Mouse (Mus musculus): ENCODE measurements around the gene Zfhx3.

DNA sequence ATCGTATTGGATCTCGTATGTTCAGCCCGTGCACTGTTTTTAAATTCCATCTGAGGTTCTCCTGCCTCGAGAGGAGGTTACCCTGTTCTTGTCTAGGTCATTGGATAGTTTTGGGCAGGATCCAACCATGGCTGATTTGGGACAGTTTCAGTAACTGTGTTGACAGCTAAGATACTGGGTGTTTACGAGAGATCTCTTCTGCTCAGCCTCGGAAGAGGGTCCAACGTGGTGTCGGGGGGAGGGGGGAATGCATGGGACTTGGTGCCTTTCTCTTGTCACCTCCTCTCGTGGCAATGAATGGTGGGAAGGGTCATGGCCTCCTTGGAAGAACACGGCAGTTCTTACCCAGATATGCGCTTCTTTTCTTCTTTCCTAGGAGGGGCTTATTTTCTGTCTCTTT, 892.7 kb downstream of the Zfhx3 start:
- TF ChIP-seq POLR2A (IDR thresholded peaks at IDR 0.05; ENCODE audit: extremely low read depth, insufficient read depth, low read length) (no peak), CTCF (IDR thresholded peaks at IDR 0.05; ENCODE audit: low read depth, low read length) (no peak)
